Mouse (Mus musculus) liver, embryonic 14.5 days (tissue): ENCODE measurements around the gene AA986860. TPM values are rescaled to one million over a fixed set of nuclear protein-coding genes. Genes with fewer than 3 reads are reported as not detected.

Experiments used
- ATAC-seq: fragments of 200-750 bp; cut with Nextera tagmentation; 2 replicates; pipeline ENCODE4 v1.8.0; 2017; ENCODE audit warnings: moderate number of reproducible peaks, mild to moderate bottlenecking, moderate library complexity; ENCODE audit not compliant: insufficient read depth
- DNase-seq, 3 experiments: peaks; one replicate each; pipeline ENCODE4 v3.0.0-alpha.2; 2012 to 2013; ENCODE audit warnings: low read depth in 3 of 3, low spot score in 3 of 3
- H3K27ac ChIP-seq: fragments of 300-500 bp; sonication (generic); 2 replicates; pipeline ENCODE4 v1.5.1; 2014; ENCODE audit warnings: moderate library complexity, mild to moderate bottlenecking, control low read depth, inconsistent platforms
- H3K27me3 ChIP-seq: fragments of 300-500 bp; sonication (generic); 2 replicates; pipeline ENCODE4 v1.6.1; 2014; ENCODE audit warnings: mild to moderate bottlenecking, low read length, moderate library complexity; ENCODE audit not compliant: control insufficient read depth, insufficient read depth
- H3K36me3 ChIP-seq: fragments of 300-500 bp; sonication (generic); replicated peaks from 2 replicates; pipeline ENCODE4 v1.6.1; 2014; ENCODE audit warnings: low read depth; ENCODE audit not compliant: control insufficient read depth, insufficient read depth
- H3K4me1 ChIP-seq, 2 experiments: fragments of 200-500 bp in 1 of 2; fragments of 300-500 bp in 1 of 2; sonication (generic) in 1 of 2; replicated peaks; 2 replicates each; pipeline ENCODE4 v1.6.1; 2012 to 2014; ENCODE audit warnings: antibody characterized with exemption in 1 of 2, inconsistent platforms in 1 of 2, low read length in 1 of 2; ENCODE audit not compliant: control insufficient read depth in 2 of 2, insufficient read depth in 2 of 2
- H3K4me2 ChIP-seq: fragments of 300-500 bp; sonication (generic); 2 replicates; pipeline ENCODE4 v1.6.1; 2014; ENCODE audit warnings: low read depth, mild to moderate bottlenecking, control low read depth, moderate library complexity
- H3K4me3 ChIP-seq, 2 experiments: fragments of 200-500 bp in 1 of 2; fragments of 300-500 bp in 1 of 2; sonication (generic) in 1 of 2; 2 replicates each; pipeline ENCODE4 v1.5.1; 2012 to 2014; ENCODE audit warnings: low read depth in 2 of 2, low read length in 2 of 2, mild to moderate bottlenecking in 2 of 2, control low read depth in 1 of 2, inconsistent platforms in 1 of 2, moderate library complexity in 1 of 2; ENCODE audit not compliant: insufficient read depth in 1 of 2
- H3K9ac ChIP-seq: fragments of 300-500 bp; sonication (generic); replicated peaks from 2 replicates; pipeline ENCODE4 v1.6.1; 2014; ENCODE audit warnings: mild to moderate bottlenecking, control low read depth, moderate library complexity
- H3K9me3 ChIP-seq: fragments of 300-500 bp; sonication (generic); 2 replicates; pipeline ENCODE4 v1.6.1; 2016; ENCODE audit warnings: low read length, mixed read lengths; ENCODE audit not compliant: control insufficient read depth
- CTCF ChIP-seq: IDR thresholded peaks from 2 replicates; pipeline ENCODE4 v1.5.1; 2016; ENCODE audit warnings: antibody characterized with exemption, low read depth, control low read depth
- EP300 ChIP-seq: IDR thresholded peaks from 2 replicates; pipeline ENCODE4 v1.6.1; 2016; ENCODE audit warnings: antibody characterized with exemption, low read depth
- WGBS: fragments of 180-500 bp; shearing (Covaris S2); extraction: QIAGEN DNeasy Blood & Tissue Kit; methylation state at CpG from one replicate; pipeline ENCODE4 v1.1.7; 2014; ENCODE audit not compliant: insufficient replicate concordance; 5-methylcytosine and 5-hydroxymethylcytosine counted together
- polyA plus RNA-seq, 2 experiments: library from polyadenylated mRNA; depleted of rRNA in 1 of 2; stranded (reverse) in 1 of 2; unstranded in 1 of 2; fragments of >200 nt; fragmentation: Nextera tagmentation in 1 of 2; extraction: Ambion mirVana in 1 of 2; gene quantifications; 2 replicates each; pipeline versions ENCODE4 v1.2.1 to v1.2.3; 2012 to 2014

AA986860 gene
- polyA plus RNA-seq, 2 experiments, result 3.7 to 5.3 TPM

GRCm38 (mm10) chr1:130740227-130740648 is 8.5 kb downstream of the AA986860 start:
- H3K27me3 ChIP-seq, result no peaks in the 10 kb centered on the region
- H3K36me3 ChIP-seq, result peaks cover 30% of the 10 kb centered on the region
- no peak for DNase-seq
- peak overlapping the region; percentile 99 for H3K27ac ChIP-seq
- H3K9ac ChIP-seq, result peak overlapping the region; percentile 98
- 27% methylated on average over 4 of the region's 4 CpGs for whole genome bisulfite sequencing
- no peaks in the 10 kb centered on the region for H3K9me3 ChIP-seq
- H3K4me3 ChIP-seq, result peak overlapping the region; percentile 70 to 74
- no peak for ATAC-seq
- peak overlapping the region; percentile 97 for H3K4me2 ChIP-seq
- H3K4me1 ChIP-seq, result peaks cover 84% of the 10 kb centered on the region in 2 experiments
- TF ChIP-seq CTCF, result no peak
- no peak for TF ChIP-seq EP300

DNA sequence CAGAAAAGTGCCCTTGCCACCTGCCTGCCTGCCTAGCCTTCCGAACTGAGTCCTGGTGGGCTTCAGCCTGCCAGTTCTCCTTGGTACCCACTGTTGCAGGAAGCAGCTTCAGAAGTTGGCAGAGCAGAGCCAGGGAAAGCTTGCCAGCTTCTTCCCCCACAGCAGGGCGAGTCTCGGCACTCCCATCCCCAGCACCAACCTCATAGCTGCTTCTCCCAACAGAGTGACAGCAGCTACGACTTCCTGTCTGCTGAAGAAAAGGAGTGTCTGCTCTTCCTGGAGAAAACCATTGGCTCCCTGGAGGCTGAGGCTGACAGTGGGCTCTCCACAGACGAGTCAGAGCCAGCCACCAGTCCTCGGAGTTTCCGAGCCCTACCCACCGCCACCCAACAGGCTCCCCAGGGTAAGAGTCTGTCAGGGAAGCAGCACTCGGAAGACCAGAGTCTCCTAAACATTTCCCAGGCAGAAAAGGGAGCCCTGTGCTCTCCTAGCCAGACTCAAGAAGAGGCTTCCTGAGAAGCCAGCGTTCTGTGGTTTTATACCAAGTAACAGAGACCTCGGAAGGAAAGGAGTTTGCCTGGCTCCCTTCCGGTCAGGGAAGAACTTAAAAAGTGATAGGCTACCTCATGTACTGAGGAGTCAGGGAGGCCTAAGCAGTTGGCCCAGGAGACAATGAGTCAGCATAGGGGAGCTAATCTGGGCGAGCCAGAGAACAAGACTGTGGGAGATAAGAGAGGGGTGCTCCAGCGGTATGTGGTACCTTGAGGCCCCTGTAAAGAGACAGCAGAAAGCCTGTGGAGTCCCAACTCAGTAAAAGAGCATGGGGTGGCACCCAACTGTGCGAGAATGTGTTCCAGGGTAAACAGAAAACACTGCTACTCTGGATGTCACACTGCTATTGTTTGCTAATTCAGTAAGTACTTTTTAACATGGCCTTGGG is 9.3 kb downstream of the AA986860 start:
- Histone ChIP-seq H3K9me3 (no peaks in the 10 kb centered on the region), H3K27me3 (no peaks in the 10 kb centered on the region), H3K9ac (peak overlapping the region; percentile 98), H3K4me3 (peak overlapping the region; percentile 70 to 74), H3K36me3 (peaks cover 30% of the 10 kb centered on the region), H3K4me2 (peak overlapping the region; percentile 97), H3K4me1 (peaks cover 84 to 87% of the 10 kb centered on the region in 2 experiments), H3K27ac (peak overlapping the region; percentile 99)
- 8% methylated on average over 15 of the region's 15 CpGs for WGBS
- TF ChIP-seq CTCF, result no peak
- TF ChIP-seq EP300, result peak; percentile 100
- peak; percentile 96 to 97 (median 97) for DNase-seq
- peak; percentile 97 for ATAC-seq

GRCm38 (mm10) chr1:130742201-130742600 is 10.4 kb downstream of the AA986860 start:
- Histone ChIP-seq H3K4me1 (peaks cover 88 to 89% of the 10 kb centered on the region in 2 experiments), H3K27me3 (no peaks in the 10 kb centered on the region), H3K9ac (peak overlapping the region; percentile 98), H3K27ac (peak overlapping the region; percentile 99), H3K4me3 (no peak overlapping the region), H3K36me3 (peaks cover 26% of the 10 kb centered on the region), H3K9me3 (no peaks in the 10 kb centered on the region), H3K4me2 (peak overlapping the region; percentile 97)
- DNase-seq (no peak), ATAC-seq (no peak)
- TF ChIP-seq EP300 (no peak), CTCF (no peak)
- WGBS, result 74% methylated on average over 7 of the region's 7 CpGs

GRCm38 (mm10) chr1:130743775-130744174 is 12.0 kb downstream of the AA986860 start:
- no peaks in the 10 kb centered on the region for H3K9me3 ChIP-seq
- ATAC-seq, result no peak
- H3K27ac ChIP-seq, result peak overlapping the region; percentile 99
- peak overlapping the region; percentile 37 for H3K9ac ChIP-seq
- 26% methylated on average over 1 of the region's 1 CpGs for WGBS
- H3K4me3 ChIP-seq, result no peak overlapping the region
- DNase-seq, result no peak
- H3K36me3 ChIP-seq, result peaks cover 19% of the 10 kb centered on the region
- H3K4me2 ChIP-seq, result peak overlapping the region; percentile 39
- peaks cover 75 to 77% of the 10 kb centered on the region in 2 experiments for H3K4me1 ChIP-seq
- TF ChIP-seq EP300 (no peak), CTCF (no peak)
- H3K27me3 ChIP-seq, result no peaks in the 10 kb centered on the region

GRCm38 (mm10) chr1:130744217-130744616 is 12.4 kb downstream of the AA986860 start:
- Histone ChIP-seq H3K4me1 (peaks cover 71 to 74% of the 10 kb centered on the region in 2 experiments), H3K9ac (peak overlapping the region; percentile 37)
- TF ChIP-seq EP300 (peak; percentile 68), CTCF (no peak)

More at GRCm38 (mm10) chr1:130744217-130744616, 12.4 kb downstream of the AA986860 start:
- 28% methylated on average over 2 of the region's 2 CpGs for WGBS
- ATAC-seq (peak; percentile 33), DNase-seq (peak in 2 of 3 experiments; percentile 38 to 51)
- Histone ChIP-seq H3K27ac (peak overlapping the region; percentile 99), H3K4me3 (no peak overlapping the region), H3K27me3 (no peaks in the 10 kb centered on the region), H3K36me3 (peaks cover 19% of the 10 kb centered on the region), H3K9me3 (no peaks in the 10 kb centered on the region), H3K4me2 (peak overlapping the region; percentile 39)
